Mouse (Mus musculus) brain, embryonic 14.5 days (tissue): Measurements from ENCODE around the gene Slc22a1.

Source experiments
- CTCF ChIP-seq: fragments of 200-500 bp; IDR thresholded peaks from 2 replicates; pipeline ENCODE4 v1.5.1; 2012; ENCODE audit warnings: inconsistent platforms, mild to moderate bottlenecking, moderate library complexity, borderline replicate concordance; ENCODE audit not compliant: insufficient read depth, insufficient read length; ENCODE audit errors: extremely low read depth
- POLR2A ChIP-seq: fragments of 200-500 bp; IDR thresholded peaks from 2 replicates; pipeline ENCODE4 v1.6.1; 2012; ENCODE audit warnings: mild to moderate bottlenecking, inconsistent platforms, borderline replicate concordance; ENCODE audit not compliant: poor library complexity, insufficient read depth, insufficient read length, severe bottlenecking; ENCODE audit errors: extremely low read depth

DNA sequence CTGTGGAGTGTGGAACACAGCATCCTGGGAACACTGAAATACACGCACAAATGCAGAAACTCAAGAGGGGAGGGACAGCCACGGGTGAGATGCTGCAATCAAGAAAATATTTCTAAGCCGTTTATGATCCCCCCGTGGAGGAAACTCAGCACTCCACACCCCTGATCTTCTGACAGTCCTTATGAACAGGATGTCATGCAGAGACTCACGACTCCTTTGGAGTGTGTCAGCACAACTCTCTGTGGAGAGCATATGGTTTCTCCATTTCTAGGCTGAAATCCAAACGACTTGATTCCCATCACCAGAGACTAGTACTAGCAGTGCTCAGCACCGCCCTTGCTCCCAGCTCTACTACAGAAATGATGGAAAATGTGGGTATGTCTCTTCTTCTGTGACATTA lies 42.6 kb upstream of the Slc22a1 start:
- TF ChIP-seq CTCF (no peak), POLR2A (no peak)
